Mouse (Mus musculus) testis, adult 2 months (tissue): ENCODE results near the gene Mrpl39. TPM values are rescaled to one million over a fixed set of nuclear protein-coding genes. Genes with fewer than 3 reads are reported as not detected.
A peak's percentile ranks its signal among the peaks of the same experiment; 100 is the strongest.

Experiments used
- H3K27ac ChIP-seq: fragments of 200-500 bp; 2 replicates; pipeline ENCODE4 v1.5.1; 2012; ENCODE audit warnings: low read depth, low read length; ENCODE audit not compliant: control insufficient read depth, insufficient read depth
- H3K27me3 ChIP-seq: fragments of 200-500 bp; 2 replicates; pipeline ENCODE4 v1.6.1; 2012; ENCODE audit warnings: mild to moderate bottlenecking, low read length, moderate library complexity; ENCODE audit not compliant: control insufficient read depth, insufficient read depth
- H3K36me3 ChIP-seq: fragments of 200-500 bp; 2 replicates; pipeline ENCODE4 v1.6.1; 2012; ENCODE audit warnings: mild to moderate bottlenecking, low read length; ENCODE audit not compliant: control insufficient read depth, insufficient read depth
- H3K4me1 ChIP-seq: fragments of 200-500 bp; 2 replicates; pipeline ENCODE4 v1.6.1; 2012; ENCODE audit warnings: low read length; ENCODE audit not compliant: control insufficient read depth, insufficient read depth
- H3K4me3 ChIP-seq: fragments of 200-500 bp; 2 replicates; pipeline ENCODE4 v1.5.1; 2012; ENCODE audit warnings: low read depth, mild to moderate bottlenecking, low read length, moderate library complexity, mixed read lengths; ENCODE audit not compliant: control insufficient read depth
- CTCF ChIP-seq: fragments of 200-500 bp; IDR thresholded peaks from 2 replicates; pipeline ENCODE4 v1.5.1; 2012; ENCODE audit warnings: low read depth, mild to moderate bottlenecking, inconsistent platforms, low read length, moderate library complexity; ENCODE audit not compliant: control insufficient read depth, insufficient read depth, insufficient replicate concordance
- POLR2A ChIP-seq: fragments of 200-500 bp; IDR thresholded peaks from 2 replicates; pipeline ENCODE4 v1.6.1; 2012; ENCODE audit warnings: low read depth, mild to moderate bottlenecking, inconsistent platforms, low read length, moderate library complexity; ENCODE audit not compliant: control insufficient read depth
- polyA plus RNA-seq: library from polyadenylated mRNA; depleted of rRNA; stranded (reverse); fragments of >200 nt; gene quantifications from 2 replicates; pipeline ENCODE4 v1.2.3, GENCODE M21; 2012; rRNA removed

The Mrpl39 gene
- 54.7 and 55.8 TPM in 2 replicates for polyA plus RNA-seq

DNA sequence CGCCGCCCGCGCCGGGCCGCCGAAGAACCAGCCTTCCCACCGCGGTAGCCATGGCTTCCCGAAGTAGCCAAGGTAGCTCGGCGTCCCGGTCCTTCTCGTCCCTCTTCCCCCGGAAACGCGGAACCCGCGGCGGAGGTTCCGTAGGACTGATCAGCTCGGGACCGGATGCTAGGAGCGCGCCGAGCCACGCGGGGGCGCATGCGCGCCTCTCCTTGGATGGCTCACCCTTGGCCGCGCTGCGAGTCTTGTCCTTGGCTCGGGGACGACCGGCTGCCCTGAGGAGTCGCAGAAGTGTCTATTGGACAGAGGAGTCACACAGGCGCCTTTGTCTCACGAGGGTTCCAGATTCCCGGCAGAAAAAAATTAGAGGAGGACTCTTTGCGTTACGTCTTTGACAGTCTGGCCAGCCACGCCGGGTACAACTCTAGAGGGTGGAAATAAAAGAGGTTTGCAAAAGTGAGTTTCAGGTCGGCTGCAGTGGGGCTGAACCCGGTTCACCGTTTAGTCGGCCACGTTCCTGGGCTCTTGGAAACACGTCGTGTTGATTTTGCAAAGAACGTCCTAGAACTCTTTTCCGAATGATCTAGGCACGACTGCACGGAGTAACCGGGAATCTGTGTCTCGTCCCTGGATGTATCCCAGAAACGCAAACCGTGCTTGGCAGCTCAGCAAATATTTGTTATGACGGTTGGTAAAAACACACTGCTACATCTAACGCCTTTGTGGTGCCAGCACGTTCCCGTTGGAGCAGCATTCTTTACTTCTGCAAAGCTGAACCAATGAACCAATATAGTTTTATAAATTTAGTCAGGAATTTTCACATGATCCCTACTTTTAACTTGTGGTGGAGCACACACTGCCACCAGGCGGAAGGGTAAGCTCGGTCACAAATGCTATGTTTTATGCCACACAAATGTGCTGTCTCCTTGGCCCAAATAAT lies at the start of gene Mrpl39:
TSS of gene Mrpl39 (minus strand) at position 577 of the 940 bp plus-strand sequence.
- H3K27ac ChIP-seq, result peak within 1 kb of the TSS; percentile 79
- H3K4me1 ChIP-seq, result peaks cover 7% of the 10 kb centered on the region
- no peaks in the 10 kb centered on the region for H3K27me3 ChIP-seq
- H3K4me3 ChIP-seq, result peak within 1 kb of the TSS; percentile 97
- H3K36me3 ChIP-seq, result no peaks in the 10 kb centered on the region; the same call in 1 of the 2 replicates
- TF ChIP-seq CTCF (peak; percentile 76; the same call in 1 of the 2 replicates), POLR2A (peak; percentile 94)

DNA sequence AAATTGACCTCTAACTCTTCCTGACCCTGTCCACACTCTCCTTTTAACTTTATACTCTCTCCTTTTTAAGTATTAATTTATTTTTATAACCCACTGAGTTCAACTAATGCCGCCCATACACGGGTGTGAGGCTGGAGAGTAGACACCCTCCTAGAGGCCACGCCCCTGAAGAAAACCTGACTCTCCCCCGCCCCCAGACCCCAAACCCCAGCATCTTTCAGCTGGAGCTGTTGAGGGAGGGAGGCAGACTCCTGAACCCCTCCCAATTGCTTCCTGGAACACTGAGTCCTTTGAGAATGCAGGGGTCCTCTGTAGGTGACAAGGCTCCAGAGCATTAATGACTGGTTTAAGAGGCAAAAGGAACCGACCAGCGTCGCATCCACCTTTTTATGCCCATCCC lies 49.4 kb upstream of the Mrpl39 start:
- Histone ChIP-seq H3K4me1 (no peaks in the 10 kb centered on the region), H3K27ac (no peak overlapping the region), H3K36me3 (no peaks in the 10 kb centered on the region), H3K4me3 (no peak overlapping the region), H3K27me3 (no peaks in the 10 kb centered on the region)
- TF ChIP-seq POLR2A (no peak), CTCF (no peak)

DNA sequence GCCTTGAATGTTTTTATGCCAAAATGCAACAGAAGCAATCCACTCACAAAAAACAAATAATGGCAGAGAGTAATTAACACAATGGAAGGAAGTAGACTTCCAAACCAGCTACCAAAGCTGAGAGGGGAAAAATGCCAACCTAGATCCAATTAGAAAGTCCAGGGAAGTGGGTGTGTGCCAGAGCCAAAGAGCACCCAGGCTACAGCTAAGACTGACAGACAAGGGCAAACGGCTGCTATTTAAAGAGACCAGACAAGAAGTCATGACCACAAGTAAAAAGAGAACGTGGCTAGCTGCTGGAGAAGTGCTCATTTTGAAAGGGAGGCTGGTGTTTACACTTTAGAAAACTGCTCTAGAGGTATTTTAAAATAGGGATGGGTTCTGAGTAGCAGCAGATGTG lies 47.7 kb upstream of the Mrpl39 start:
- peaks cover 3% of the 10 kb centered on the region; the same call in 1 of the 2 replicates for H3K4me1 ChIP-seq
- no peaks in the 10 kb centered on the region for H3K27me3 ChIP-seq
- no peaks in the 10 kb centered on the region for H3K36me3 ChIP-seq
- no peak for TF ChIP-seq CTCF
- no peak for TF ChIP-seq POLR2A
- H3K27ac ChIP-seq, result no peak overlapping the region
- no peak overlapping the region for H3K4me3 ChIP-seq

DNA sequence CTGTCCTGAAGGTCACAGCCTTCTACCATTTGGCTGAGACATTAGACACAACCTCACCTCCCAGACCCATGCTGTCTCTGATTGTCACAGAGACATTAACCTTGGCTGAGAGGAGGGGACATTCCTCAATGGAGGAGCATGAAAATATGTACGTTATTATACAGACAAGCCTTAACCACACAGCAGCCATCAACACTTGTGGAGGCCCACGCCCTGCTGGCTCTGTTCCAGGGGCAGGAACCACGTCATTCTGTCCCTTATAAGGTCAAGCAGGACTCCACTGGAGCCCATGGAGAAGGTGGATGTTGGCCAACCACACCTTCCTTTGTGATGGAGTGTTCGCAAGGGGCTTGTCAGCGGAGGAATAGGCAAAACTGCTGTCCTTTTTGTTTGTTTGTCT lies 44.2 kb upstream of the Mrpl39 start:
- Histone ChIP-seq H3K4me3 (no peak overlapping the region), H3K27me3 (no peaks in the 10 kb centered on the region), H3K36me3 (no peaks in the 10 kb centered on the region), H3K4me1 (peaks cover 3% of the 10 kb centered on the region; the same call in 1 of the 2 replicates), H3K27ac (no peak overlapping the region)
- no peak for TF ChIP-seq POLR2A
- no peak for TF ChIP-seq CTCF

DNA sequence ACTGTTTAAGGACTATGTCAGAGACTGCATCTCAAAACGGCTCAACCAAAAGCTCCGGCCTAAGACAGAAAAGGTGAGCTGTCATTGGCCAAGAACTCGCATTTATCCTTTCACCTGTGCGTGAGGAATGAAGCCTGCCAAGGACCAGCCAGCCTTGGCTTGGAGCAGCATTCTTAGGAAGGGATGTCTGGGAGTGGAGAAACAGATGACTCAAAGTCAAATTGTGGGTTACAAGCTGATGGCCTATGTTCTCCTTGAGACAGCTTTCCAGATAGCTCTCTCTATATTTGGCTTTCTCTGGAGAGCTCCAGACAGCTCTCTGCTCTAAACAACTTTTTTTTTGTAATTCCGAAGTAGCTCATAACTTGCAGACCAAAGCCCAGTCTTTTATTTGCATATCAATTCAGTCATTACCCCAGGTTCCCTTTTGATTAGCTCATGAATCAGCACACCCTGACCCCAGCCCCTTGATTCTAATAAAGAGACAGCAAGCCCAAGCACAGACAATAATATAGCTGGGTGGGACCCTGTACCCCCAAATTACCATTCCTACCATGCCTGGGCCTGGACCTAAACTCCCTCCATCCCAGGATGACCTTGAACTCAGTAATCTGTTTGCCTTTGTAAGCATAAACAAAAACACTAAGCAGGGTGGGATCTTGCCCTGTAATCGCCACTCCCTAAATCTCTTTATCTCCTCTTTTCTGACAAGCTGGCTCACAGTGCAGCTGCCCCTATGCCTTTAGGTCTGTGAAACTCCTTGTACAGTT lies 43.5 kb upstream of the Mrpl39 start:
- no peaks in the 10 kb centered on the region for H3K36me3 ChIP-seq
- H3K4me3 ChIP-seq, result no peak overlapping the region
- no peaks in the 10 kb centered on the region for H3K27me3 ChIP-seq
- TF ChIP-seq POLR2A (no peak), CTCF (no peak)
- H3K4me1 ChIP-seq, result peaks cover 3% of the 10 kb centered on the region
- no peak overlapping the region for H3K27ac ChIP-seq

DNA sequence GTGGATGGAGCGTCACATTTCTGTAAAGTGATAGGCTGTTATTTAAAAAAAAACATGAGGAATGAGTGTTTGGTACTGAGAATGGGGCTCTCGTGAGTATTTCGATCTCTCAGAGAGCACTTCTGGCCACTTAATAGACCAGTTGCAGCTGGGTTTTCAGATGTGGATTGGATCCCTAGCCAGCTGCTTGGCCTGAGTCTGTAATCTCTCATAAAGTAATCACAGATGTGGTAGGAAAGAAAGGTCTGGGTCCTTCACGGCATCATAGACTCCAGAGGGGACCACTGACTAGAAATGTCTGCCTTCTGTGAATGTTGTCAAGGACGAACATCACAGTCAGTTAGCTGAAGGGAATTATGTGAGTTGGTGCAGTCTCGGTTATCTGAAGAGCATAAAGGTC lies 42.9 kb upstream of the Mrpl39 start:
- Histone ChIP-seq H3K4me3 (no peak overlapping the region), H3K27ac (no peak overlapping the region), H3K4me1 (peaks cover 3% of the 10 kb centered on the region), H3K36me3 (no peaks in the 10 kb centered on the region), H3K27me3 (no peaks in the 10 kb centered on the region)
- TF ChIP-seq CTCF, result no peak
- TF ChIP-seq POLR2A, result no peak
